8 mouse cellular contexts compared by ENCODE assay signal in genomic region chr5:65335298-65336074, GRCm38 (mm10). TPM values are rescaled to one million over a fixed set of nuclear protein-coding genes. Genes with fewer than 3 reads are reported as not detected.
DNase-seq lines count a peak whose midpoint lies in the region; ATAC-seq and TF ChIP-seq lines count a peak whose summit lies in the region.

Rfc1 (minus strand) TSS chr5:65335670.

- H3K9ac ChIP-seq in heart, embryonic 12.5 days, result peak within 1 kb of the TSS; percentile 97
- peak within 1 kb of the TSS; percentile 91 for H3K9ac ChIP-seq in kidney, postnatal 0 days (ENCODE audit: low read depth, low read length)
- peak within 1 kb of the TSS; percentile 92 for H3K9ac ChIP-seq in liver, embryonic 11.5 days (ENCODE audit: low read depth, low read length)
- H3K9ac ChIP-seq in stomach, embryonic 14.5 days (replicated peaks; ENCODE audit: low read depth, low read length), result peak within 1 kb of the TSS; percentile 67

- H3K36me3 ChIP-seq in heart, embryonic 12.5 days, result peaks cover 10% of the 10 kb centered on the region
- H3K36me3 ChIP-seq in kidney, postnatal 0 days (ENCODE audit: insufficient read depth, low read length), result no peaks in the 10 kb centered on the region
- H3K36me3 ChIP-seq in liver, embryonic 11.5 days (ENCODE audit: control insufficient read depth, insufficient read depth, low read length), result peaks cover 3% of the 10 kb centered on the region; the same call in 1 of the 2 replicates
- no peaks in the 10 kb centered on the region for H3K36me3 ChIP-seq in stomach, embryonic 14.5 days (ENCODE audit: control insufficient read depth, insufficient read depth, low read length)

- H3K4me2 ChIP-seq in heart, embryonic 12.5 days, result peak within 1 kb of the TSS; percentile 94
- H3K4me2 ChIP-seq in kidney, postnatal 0 days (ENCODE audit: low read length), result peak within 1 kb of the TSS; percentile 81
- peak within 1 kb of the TSS; percentile 74 for H3K4me2 ChIP-seq in liver, embryonic 11.5 days
- peak within 1 kb of the TSS; percentile 62 for H3K4me2 ChIP-seq in stomach, embryonic 14.5 days (replicated peaks; ENCODE audit: low read depth, low read length)

- ATAC-seq in erythroid progenitor cell, adult 5-6 weeks (replicated peaks; ENCODE audit: low FRiP score, poor library complexity, severe bottlenecking), result peak; percentile 95
- peak; percentile 95 for ATAC-seq in heart, embryonic 12.5 days (ENCODE audit: insufficient number of reproducible peaks, low FRiP score)
- peak; percentile 96 for ATAC-seq in kidney, postnatal 0 days (replicated peaks; ENCODE audit: low FRiP score, low read depth)
- peak; percentile 96 for ATAC-seq in liver, embryonic 11.5 days (replicated peaks; ENCODE audit: low FRiP score)
- peak; percentile 96 for ATAC-seq in stomach, embryonic 14.5 days (ENCODE audit: insufficient number of reproducible peaks, insufficient read depth, low FRiP score, low read depth)

- H3K4me3 ChIP-seq in heart, embryonic 12.5 days, result peak within 1 kb of the TSS; percentile 100
- H3K4me3 ChIP-seq in kidney, postnatal 0 days (replicated peaks; ENCODE audit: low read depth, low read length), result peak within 1 kb of the TSS; percentile 100
- H3K4me3 ChIP-seq in liver, embryonic 11.5 days (ENCODE audit: low read depth, low read length), result peak within 1 kb of the TSS; percentile 91
- peak within 1 kb of the TSS; percentile 81 for H3K4me3 ChIP-seq in stomach, embryonic 14.5 days (ENCODE audit: low read depth, low read length)

- no peaks in the 10 kb centered on the region for H3K27me3 ChIP-seq in heart, embryonic 12.5 days (replicated peaks)
- no peaks in the 10 kb centered on the region for H3K27me3 ChIP-seq in kidney, postnatal 0 days (ENCODE audit: insufficient read depth, low read length)
- no peaks in the 10 kb centered on the region for H3K27me3 ChIP-seq in liver, embryonic 11.5 days (replicated peaks; ENCODE audit: control insufficient read depth, insufficient read depth, low read length)
- H3K27me3 ChIP-seq in stomach, embryonic 14.5 days (ENCODE audit: control insufficient read depth, insufficient read depth, low read length), result no peaks in the 10 kb centered on the region

- no peak for TF ChIP-seq CTCF in kidney, postnatal 0 days (IDR thresholded peaks at IDR 0.05; ENCODE audit: low read depth)

- peak within 1 kb of the TSS; percentile 89 for H3K27ac ChIP-seq in heart, embryonic 12.5 days (ENCODE audit: poor library complexity, severe bottlenecking)
- H3K27ac ChIP-seq in kidney, postnatal 0 days, result peak within 1 kb of the TSS; percentile 85
- H3K27ac ChIP-seq in liver, embryonic 11.5 days (ENCODE audit: low read depth, low read length), result peak within 1 kb of the TSS; percentile 84
- peak within 1 kb of the TSS; percentile 71; the same call in 1 of the 2 replicates for H3K27ac ChIP-seq in stomach, embryonic 14.5 days (ENCODE audit: low read length)

- WGBS in heart, embryonic 12.5 days, result under 1% methylated on average over 65 of the region's 65 CpGs
- under 1% methylated on average over 65 of the region's 65 CpGs for WGBS in kidney, postnatal 0 days
- WGBS in liver, embryonic 11.5 days, result under 1% methylated on average over 65 of the region's 65 CpGs
- WGBS in stomach, embryonic 14.5 days, result under 1% methylated on average over 65 of the region's 65 CpGs

- 0 out of 2 replicates have a peak, but pooled peaks cover 2% of the 10 kb centered on the region for H3K9me3 ChIP-seq in heart, embryonic 12.5 days (replicated peaks)
- no peaks in the 10 kb centered on the region for H3K9me3 ChIP-seq in kidney, postnatal 0 days (replicated peaks; ENCODE audit: low read length)
- no peaks in the 10 kb centered on the region for H3K9me3 ChIP-seq in liver, embryonic 11.5 days (ENCODE audit: control insufficient read depth, low read length)
- no peaks in the 10 kb centered on the region for H3K9me3 ChIP-seq in stomach, embryonic 14.5 days (ENCODE audit: control insufficient read depth, low read depth, low read length)

- DNase-seq in CD4-positive helper T cell, adult 2 months (ENCODE audit: low read depth, low spot score), result peak; percentile 94
- peak; percentile 78 for DNase-seq in brain, embryonic 18.5 days (ENCODE audit: low read depth, low spot score)
- peak; percentile 89 for DNase-seq in kidney, postnatal 0 days (ENCODE audit: low spot score)
- DNase-seq in liver, embryonic 11.5 days (ENCODE audit: low spot score), result peak; percentile 92
- peak; percentile 90 for DNase-seq in naive thymus-derived CD4-positive, alpha-beta T cell, adult 2 months (ENCODE audit: low read depth)

- 0 out of 2 replicates have a peak, but pooled peaks cover 7% of the 10 kb centered on the region for H3K4me1 ChIP-seq in heart, embryonic 12.5 days (replicated peaks)
- no peaks in the 10 kb centered on the region for H3K4me1 ChIP-seq in kidney, postnatal 0 days (replicated peaks; ENCODE audit: insufficient read depth, low read length)
- peaks cover 8% of the 10 kb centered on the region; the same call in 1 of the 2 replicates for H3K4me1 ChIP-seq in liver, embryonic 11.5 days (replicated peaks; ENCODE audit: control insufficient read depth, insufficient read depth, low read length)
- peaks cover 4% of the 10 kb centered on the region; the same call in 1 of the 2 replicates for H3K4me1 ChIP-seq in stomach, embryonic 14.5 days (ENCODE audit: control insufficient read depth, insufficient read depth, low read length)

RNA-seq across cellular contexts. Expression of gene Rfc1, which starts in this region (rescaled TPM):
- 43.2 and 56.2 TPM in 2 replicates for total RNA-seq in erythroid progenitor cell, adult 5-6 weeks (2015; ENCODE audit: low replicate concordance)
- 43.8 and 79.5 TPM in 2 replicates for total RNA-seq in erythroid progenitor cell, adult 5-6 weeks (2017; ENCODE audit: low replicate concordance)
- polyA plus RNA-seq in heart, embryonic 12.5 days (2016; fragmentation: Nextera tagmentation; extraction: Ambion mirVana), result 69.3 and 74.6 TPM in 2 replicates
- polyA plus RNA-seq in kidney, postnatal 0 days (2015; fragmentation: Nextera tagmentation; extraction: Ambion mirVana), result 69.1 and 74.3 TPM in 2 replicates
- polyA plus RNA-seq in liver, embryonic 11.5 days (2014; fragmentation: Nextera tagmentation; extraction: Ambion mirVana), result 82.3 and 83.3 TPM in 2 replicates
- polyA plus RNA-seq in stomach, embryonic 14.5 days (2014; fragmentation: Nextera tagmentation; extraction: Ambion mirVana), result 108 and 113 TPM in 2 replicates

Comparison
In these comparisons a context has a peak if more than half of its experiments do, and no peak if none do; other contexts are left out.
1. Peak in every context shown above with its lines: DNase-seq, ATAC-seq, H3K4me3 ChIP-seq and H3K27ac ChIP-seq.